Mouse (Mus musculus): ENCODE measurements around the gene Polr1e. TPM values are rescaled to one million over a fixed set of nuclear protein-coding genes. Genes with fewer than 3 reads are reported as not detected.
"Not testable (repeated sequence)": the region's sequence is repeated elsewhere in the genome, so short reads cannot be mapped to it uniquely, and the experiment has no call there.

The Polr1e gene
- polyA plus RNA-seq, 1 experiment from 2014 or later = 26.8 TPM

DNA sequence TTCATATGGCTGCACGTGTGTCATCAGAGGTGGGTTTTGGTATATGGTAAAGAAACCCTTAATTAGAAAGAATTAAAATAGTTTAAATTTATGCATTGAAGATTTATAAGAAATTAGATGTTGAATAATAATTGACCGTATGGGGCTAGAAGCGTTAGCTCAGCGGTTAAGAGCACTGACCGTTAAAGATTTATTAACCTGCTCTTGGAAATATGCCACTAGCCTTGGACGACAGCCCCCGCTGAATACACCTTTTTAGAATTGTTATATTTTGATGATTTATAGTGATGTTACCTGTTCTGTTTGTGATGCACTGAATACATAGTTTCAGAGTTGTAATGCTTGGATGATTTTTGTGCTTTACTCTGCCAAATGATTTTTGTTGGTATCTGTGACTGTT is 21.2 kb downstream of the Polr1e start:
- WGBS = 88% methylated on average over 7 of the region's 7 CpGs
- not testable (repeated sequence) for H3K27ac ChIP-seq (ENCODE audit: low read depth, low read length)

DNA sequence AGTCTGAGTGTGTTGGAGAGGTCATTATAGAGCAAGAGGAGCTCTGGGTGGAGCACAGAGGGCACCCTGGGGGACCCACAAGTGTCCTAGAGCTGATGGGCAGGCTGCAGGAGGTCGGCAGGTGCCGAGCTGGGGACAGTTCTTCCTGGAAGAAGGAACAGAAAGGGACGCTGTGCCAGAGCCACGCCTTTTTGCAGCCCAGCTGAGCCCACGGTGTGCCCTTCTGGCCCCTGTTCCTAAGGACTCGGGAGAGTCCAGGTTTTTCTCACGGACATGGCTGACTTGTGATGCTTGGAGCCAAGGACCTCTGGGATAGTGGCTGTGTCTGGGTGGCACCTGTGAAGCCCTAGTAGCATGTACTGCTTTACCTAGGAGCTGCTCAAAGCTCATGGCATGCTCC is 22.4 kb downstream of the Polr1e start:
- H3K4me2 ChIP-seq (ENCODE audit: low read length) = no peak overlapping the region
- no peak overlapping the region for H3K9ac ChIP-seq (ENCODE audit: low read depth, low read length)
- WGBS = 89% methylated on average over 7 of the region's 7 CpGs
- no peak overlapping the region for H3K4me3 ChIP-seq (ENCODE audit: low read length)
- no peak overlapping the region for H3K27ac ChIP-seq (ENCODE audit: low read depth, low read length)
- ATAC-seq = no peak
- H3K27me3 ChIP-seq (replicated peaks; ENCODE audit: control insufficient read depth, insufficient read depth, low read length) = no peaks in the 10 kb centered on the region
- peaks cover 32% of the 10 kb centered on the region for H3K36me3 ChIP-seq (ENCODE audit: control insufficient read depth, insufficient read depth, low read length)
- no peaks in the 10 kb centered on the region for H3K9me3 ChIP-seq (ENCODE audit: control insufficient read depth, low read length)
- no peaks in the 10 kb centered on the region for H3K4me1 ChIP-seq (ENCODE audit: control insufficient read depth, insufficient read depth, low read depth, low read length)

More for the DNA sequence above, 21.2 kb downstream of the Polr1e start:
- H3K4me1 ChIP-seq (ENCODE audit: control insufficient read depth, insufficient read depth, low read depth, low read length); H3K27me3 ChIP-seq (replicated peaks; ENCODE audit: control insufficient read depth, insufficient read depth, low read length); H3K9ac ChIP-seq (ENCODE audit: low read depth, low read length); H3K4me3 ChIP-seq (ENCODE audit: low read length); H3K9me3 ChIP-seq (ENCODE audit: control insufficient read depth, low read length); H3K4me2 ChIP-seq (ENCODE audit: low read length); ATAC-seq: not testable (repeated sequence)
- peaks cover 37% of the 10 kb centered on the region for H3K36me3 ChIP-seq (ENCODE audit: control insufficient read depth, insufficient read depth, low read length)

DNA sequence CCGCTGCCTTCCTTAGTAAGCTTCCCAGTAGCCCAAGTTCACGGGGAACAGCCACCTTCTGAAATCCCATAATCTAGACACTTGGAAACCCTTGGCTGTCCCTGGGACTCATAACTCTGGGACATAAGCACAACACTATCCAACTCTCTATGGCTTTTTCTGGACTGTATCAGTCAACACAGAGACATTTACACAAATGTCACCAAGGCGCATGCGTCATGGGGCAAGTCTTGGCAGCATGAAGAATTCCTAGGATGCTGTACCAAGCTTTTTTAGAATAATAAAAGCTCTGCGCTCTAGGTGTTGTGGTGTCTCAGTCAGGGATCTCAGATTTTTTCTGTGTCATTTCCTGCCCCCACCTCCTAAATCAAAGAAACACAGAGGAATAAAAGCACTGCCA is 28.3 kb downstream of the Polr1e start:
- no peaks in the 10 kb centered on the region for H3K4me1 ChIP-seq (ENCODE audit: control insufficient read depth, insufficient read depth, low read depth, low read length)
- no peaks in the 10 kb centered on the region for H3K27me3 ChIP-seq (replicated peaks; ENCODE audit: control insufficient read depth, insufficient read depth, low read length)
- ATAC-seq = no peak
- no peak overlapping the region for H3K4me2 ChIP-seq (ENCODE audit: low read length)
- no peak overlapping the region for H3K9ac ChIP-seq (ENCODE audit: low read depth, low read length)
- no peaks in the 10 kb centered on the region for H3K9me3 ChIP-seq (ENCODE audit: control insufficient read depth, low read length)
- no peak overlapping the region for H3K4me3 ChIP-seq (ENCODE audit: low read length)
- H3K36me3 ChIP-seq (ENCODE audit: control insufficient read depth, insufficient read depth, low read length) = peaks cover 27% of the 10 kb centered on the region
- no peak overlapping the region for H3K27ac ChIP-seq (ENCODE audit: low read depth, low read length)
- WGBS = 90% methylated on average over 5 of the region's 5 CpGs

DNA sequence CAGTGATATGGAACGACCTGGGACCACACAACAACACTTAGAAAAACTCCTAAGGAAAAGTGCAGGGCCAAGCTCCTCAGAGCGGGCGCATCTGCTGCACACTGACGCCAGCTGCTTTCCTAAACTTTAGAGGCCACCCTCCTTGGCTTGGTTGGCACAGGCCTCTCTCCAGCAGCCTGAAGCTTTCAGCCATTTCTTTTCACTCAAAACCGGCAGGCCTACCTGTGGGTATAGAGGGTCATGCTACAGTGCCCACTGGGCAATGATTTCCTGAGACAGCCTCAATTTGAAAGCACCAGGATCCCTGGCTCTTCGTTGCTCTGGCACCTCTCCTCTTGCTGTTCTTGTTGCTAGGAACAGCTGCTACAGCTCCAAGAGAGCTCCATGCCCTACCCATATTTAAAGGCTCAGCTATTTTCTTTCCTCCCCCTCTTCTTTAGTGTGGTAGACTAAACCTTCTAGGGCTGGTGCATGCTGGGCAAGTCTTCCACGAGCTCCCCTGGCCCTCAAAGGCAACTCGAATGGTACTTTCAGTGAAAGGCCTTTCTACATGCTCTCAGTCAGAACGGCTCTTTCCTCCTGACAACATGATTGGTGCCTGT is 29.0 kb downstream of the Polr1e start:
- Histone ChIP-seq H3K9me3 (ENCODE audit: control insufficient read depth, low read length) (no peaks in the 10 kb centered on the region), H3K36me3 (ENCODE audit: control insufficient read depth, insufficient read depth, low read length) (peaks cover 25% of the 10 kb centered on the region), H3K4me2 (ENCODE audit: low read length) (no peak overlapping the region), H3K4me3 (ENCODE audit: low read length) (no peak overlapping the region), H3K9ac (ENCODE audit: low read depth, low read length) (no peak overlapping the region), H3K27ac (ENCODE audit: low read depth, low read length) (no peak overlapping the region), H3K27me3 (replicated peaks; ENCODE audit: control insufficient read depth, insufficient read depth, low read length) (no peaks in the 10 kb centered on the region), H3K4me1 (ENCODE audit: control insufficient read depth, insufficient read depth, low read depth, low read length) (no peaks in the 10 kb centered on the region)
- WGBS = 79% methylated on average over 9 of the region's 9 CpGs
- peak; percentile 50 for ATAC-seq

DNA sequence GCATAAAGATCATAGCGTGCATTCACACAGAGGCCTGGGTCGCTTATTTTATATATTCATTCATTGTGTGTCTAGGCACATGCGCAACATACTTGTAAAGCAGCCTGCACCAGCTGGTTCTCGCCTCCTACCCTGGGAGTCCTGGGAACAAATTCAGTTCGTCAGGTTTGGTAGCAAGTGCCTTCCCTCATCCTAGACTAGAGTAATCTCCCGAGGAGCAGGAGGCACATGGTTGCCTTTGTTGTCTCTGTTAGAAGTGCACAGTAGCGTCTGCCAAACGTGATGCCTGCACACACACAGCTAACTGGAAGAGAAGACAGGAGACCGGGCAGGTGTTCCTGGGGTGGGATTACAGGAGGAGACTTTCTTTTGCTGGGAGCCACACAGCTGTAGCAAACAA is 29.6 kb downstream of the Polr1e start:
- no peaks in the 10 kb centered on the region for H3K4me1 ChIP-seq (ENCODE audit: control insufficient read depth, insufficient read depth, low read depth, low read length)
- no peak overlapping the region for H3K9ac ChIP-seq (ENCODE audit: low read depth, low read length)
- no peak overlapping the region for H3K4me3 ChIP-seq (ENCODE audit: low read length)
- H3K4me2 ChIP-seq (ENCODE audit: low read length) = no peak overlapping the region
- peak; percentile 43; the same call in 1 of the 2 replicates for ATAC-seq
- H3K27ac ChIP-seq (ENCODE audit: low read depth, low read length) = 0 out of 2 replicates have a peak overlapping the region, but pooled peaks have one; percentile 11
- H3K27me3 ChIP-seq (replicated peaks; ENCODE audit: control insufficient read depth, insufficient read depth, low read length) = no peaks in the 10 kb centered on the region
- H3K9me3 ChIP-seq (ENCODE audit: control insufficient read depth, low read length) = no peaks in the 10 kb centered on the region
- H3K36me3 ChIP-seq (ENCODE audit: control insufficient read depth, insufficient read depth, low read length) = peaks cover 25% of the 10 kb centered on the region
- 68% methylated on average over 9 of the region's 9 CpGs for WGBS

DNA sequence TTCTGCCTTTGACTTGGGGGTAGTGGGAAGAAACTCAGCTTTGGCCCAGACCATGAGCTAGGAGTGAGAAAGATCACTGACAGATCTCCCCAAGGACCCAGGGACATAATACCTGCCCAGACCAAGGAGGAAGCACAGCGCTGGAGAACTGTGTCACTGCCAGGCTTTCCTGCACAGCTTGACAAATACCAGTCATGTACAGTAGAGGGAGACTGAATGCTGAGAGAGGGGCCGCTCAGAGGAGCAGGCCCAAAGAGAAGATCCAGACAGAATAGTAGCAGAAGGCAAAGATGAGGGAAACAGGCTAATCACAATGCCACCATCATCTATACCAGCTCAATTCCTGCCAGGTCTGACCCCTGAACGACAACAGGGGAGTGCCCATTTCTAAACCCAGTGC is 36.5 kb downstream of the Polr1e start:
- Histone ChIP-seq H3K4me1 (ENCODE audit: control insufficient read depth, insufficient read depth, low read depth, low read length) (no peaks in the 10 kb centered on the region), H3K4me3 (ENCODE audit: low read length) (no peak overlapping the region), H3K27me3 (replicated peaks; ENCODE audit: control insufficient read depth, insufficient read depth, low read length) (no peaks in the 10 kb centered on the region), H3K36me3 (ENCODE audit: control insufficient read depth, insufficient read depth, low read length) (peaks cover 20% of the 10 kb centered on the region), H3K9me3 (ENCODE audit: control insufficient read depth, low read length) (no peaks in the 10 kb centered on the region), H3K27ac (ENCODE audit: low read depth, low read length) (no peak overlapping the region), H3K4me2 (ENCODE audit: low read length) (no peak overlapping the region), H3K9ac (ENCODE audit: low read depth, low read length) (no peak overlapping the region)
- 59% methylated on average over 3 of the region's 3 CpGs for WGBS
- no peak for ATAC-seq

DNA sequence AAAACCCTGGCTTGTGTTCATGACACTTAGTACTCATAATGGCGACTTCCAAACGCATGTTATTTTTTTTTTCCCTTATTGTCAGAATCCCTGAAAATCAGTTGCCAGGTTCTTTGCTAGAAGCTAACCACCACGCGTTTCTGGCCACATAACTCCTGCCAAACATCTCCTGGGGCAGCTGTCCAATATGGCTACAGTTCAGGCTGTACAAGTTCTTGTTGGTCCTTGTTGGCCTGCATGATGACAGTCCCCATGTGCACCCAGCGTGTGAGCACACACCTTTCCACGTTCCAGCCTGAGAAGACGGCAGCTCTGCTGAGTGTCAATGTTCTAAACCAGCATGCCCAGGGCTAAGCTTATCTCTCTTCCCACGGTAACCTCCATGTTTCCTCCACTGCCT is 37.1 kb downstream of the Polr1e start:
- Histone ChIP-seq H3K4me3 (ENCODE audit: low read length) (no peak overlapping the region), H3K27ac (ENCODE audit: low read depth, low read length) (no peak overlapping the region), H3K4me1 (ENCODE audit: control insufficient read depth, insufficient read depth, low read depth, low read length) (no peaks in the 10 kb centered on the region), H3K9me3 (ENCODE audit: control insufficient read depth, low read length) (no peaks in the 10 kb centered on the region), H3K9ac (ENCODE audit: low read depth, low read length) (no peak overlapping the region), H3K36me3 (ENCODE audit: control insufficient read depth, insufficient read depth, low read length) (peaks cover 22% of the 10 kb centered on the region), H3K27me3 (replicated peaks; ENCODE audit: control insufficient read depth, insufficient read depth, low read length) (no peaks in the 10 kb centered on the region), H3K4me2 (ENCODE audit: low read length) (no peak overlapping the region)
- no peak for ATAC-seq
- 87% methylated on average over 8 of the region's 8 CpGs for WGBS

DNA sequence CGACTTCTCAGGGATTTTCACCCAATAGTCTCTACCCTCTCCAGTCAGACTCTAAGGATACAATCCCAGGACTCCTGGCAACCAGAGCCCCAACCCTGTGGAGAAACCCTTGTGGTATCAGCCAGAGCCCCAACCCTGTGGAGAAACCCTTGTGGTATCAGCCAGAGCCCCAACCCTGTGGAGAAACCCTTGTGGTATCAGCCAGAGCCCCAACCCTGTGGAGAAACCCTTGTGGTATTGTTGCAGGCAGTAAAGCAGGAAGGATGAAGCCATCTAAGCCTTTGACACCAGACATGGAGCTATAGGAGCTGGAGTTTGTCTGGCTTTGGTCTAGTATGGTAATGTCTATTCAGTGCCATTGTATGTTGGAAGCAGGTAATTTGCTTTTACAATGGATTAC is 45.5 kb downstream of the Polr1e start:
- not testable (repeated sequence) for H3K4me1 ChIP-seq (ENCODE audit: control insufficient read depth, insufficient read depth, low read depth, low read length); H3K4me3 ChIP-seq (ENCODE audit: low read length); H3K9ac ChIP-seq (ENCODE audit: low read depth, low read length); H3K27me3 ChIP-seq (replicated peaks; ENCODE audit: control insufficient read depth, insufficient read depth, low read length); ATAC-seq; H3K4me2 ChIP-seq (ENCODE audit: low read length); H3K27ac ChIP-seq (ENCODE audit: low read depth, low read length); H3K9me3 ChIP-seq (ENCODE audit: control insufficient read depth, low read length)
- 86% methylated on average over 1 of the region's 1 CpGs for WGBS
- H3K36me3 ChIP-seq (ENCODE audit: control insufficient read depth, insufficient read depth, low read length) = peaks cover 11% of the 10 kb centered on the region

DNA sequence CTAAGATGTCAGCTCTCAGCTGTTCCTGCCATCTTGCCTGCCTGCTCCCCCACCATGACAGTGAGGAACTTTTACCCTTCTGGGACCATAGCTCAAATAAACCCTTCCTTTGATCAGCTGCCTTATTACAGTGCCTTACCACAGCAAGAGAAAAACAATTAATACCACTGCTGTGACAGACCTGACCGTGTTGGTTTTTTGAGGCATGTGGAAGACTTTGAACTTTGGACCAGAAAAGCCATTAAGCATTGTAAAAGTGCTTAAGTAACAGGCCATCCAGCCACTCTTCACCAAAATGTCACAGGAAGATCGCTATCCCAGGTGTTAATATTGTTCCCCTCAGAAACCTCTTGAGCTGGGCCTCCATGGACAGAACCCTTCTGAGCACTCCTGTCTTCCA is 46.2 kb downstream of the Polr1e start:
- no peaks in the 10 kb centered on the region for H3K27me3 ChIP-seq (replicated peaks; ENCODE audit: control insufficient read depth, insufficient read depth, low read length)
- no peak overlapping the region for H3K27ac ChIP-seq (ENCODE audit: low read depth, low read length)
- ATAC-seq = no peak
- H3K4me2 ChIP-seq (ENCODE audit: low read length) = no peak overlapping the region
- H3K4me3 ChIP-seq (ENCODE audit: low read length) = no peak overlapping the region
- H3K9ac ChIP-seq (ENCODE audit: low read depth, low read length) = no peak overlapping the region
- WGBS = 96% methylated on average over 2 of the region's 2 CpGs
- no peaks in the 10 kb centered on the region for H3K9me3 ChIP-seq (ENCODE audit: control insufficient read depth, low read length)
- H3K4me1 ChIP-seq (ENCODE audit: control insufficient read depth, insufficient read depth, low read depth, low read length) = no peaks in the 10 kb centered on the region; the same call in none of the 2 replicates
- H3K36me3 ChIP-seq (ENCODE audit: control insufficient read depth, insufficient read depth, low read length) = peaks cover 11% of the 10 kb centered on the region
